Mouse (Mus musculus): ENCODE data around the gene Hba-a1. TPM values are rescaled to one million over a fixed set of nuclear protein-coding genes. Genes with fewer than 3 reads are reported as not detected.
A peak's percentile ranks its signal among the peaks of the same experiment; 100 is the strongest.
"Not testable (repeated sequence)": the region's sequence is repeated elsewhere in the genome, so short reads cannot be mapped to it uniquely, and the experiment has no call there.

Hba-a1 gene
- 4,301 and 5,259 TPM in 2 replicates for polyA plus RNA-seq (2015; fragmentation: Nextera tagmentation; extraction: Ambion mirVana)

- peaks cover 17% of the 10 kb centered on the region for H3K27me3 ChIP-seq
- H3K4me2 ChIP-seq; H3K27ac ChIP-seq; H3K4me3 ChIP-seq (replicated peaks); H3K9ac ChIP-seq; H3K4me1 ChIP-seq; H3K9me3 ChIP-seq (replicated peaks); H3K36me3 ChIP-seq: not testable (repeated sequence)
- peak; percentile 53 for ATAC-seq (replicated peaks; ENCODE audit: low FRiP score)
- WGBS, result 33% methylated on average over 1 of the region's 5 CpGs
Measured at GRCm38 (mm10) chr11:32283091-32283777, at the start of gene Hba-a1. Gene Hba-a1, plus strand, starts transcription at chr11:32283511.

GRCm38 (mm10) chr11:32233895-32234294 is 49.4 kb upstream of the Hba-a1 start:
- Histone ChIP-seq H3K4me3 (replicated peaks) (no peak overlapping the region), H3K27ac (no peak overlapping the region), H3K4me1 (peaks cover 24% of the 10 kb centered on the region), H3K4me2 (no peak overlapping the region), H3K36me3 (peaks cover 82% of the 10 kb centered on the region), H3K27me3 (no peaks in the 10 kb centered on the region), H3K9me3 (replicated peaks) (no peaks in the 10 kb centered on the region), H3K9ac (no peak overlapping the region)
- no peak for ATAC-seq (replicated peaks; ENCODE audit: low FRiP score)
- WGBS, result 90% methylated on average over 3 of the region's 3 CpGs

GRCm38 (mm10) chr11:32234816-32235485 is 48.4 kb upstream of the Hba-a1 start:
- H3K4me2 ChIP-seq, result no peak overlapping the region
- H3K9ac ChIP-seq, result no peak overlapping the region
- no peak for ATAC-seq (replicated peaks; ENCODE audit: low FRiP score)
- H3K9me3 ChIP-seq (replicated peaks), result no peaks in the 10 kb centered on the region
- H3K4me1 ChIP-seq, result peaks cover 24% of the 10 kb centered on the region
- H3K27ac ChIP-seq, result 0 out of 2 replicates have a peak overlapping the region, but pooled peaks have one; percentile 13
- H3K27me3 ChIP-seq, result no peaks in the 10 kb centered on the region
- peaks cover 84% of the 10 kb centered on the region for H3K36me3 ChIP-seq
- H3K4me3 ChIP-seq (replicated peaks), result no peak overlapping the region
- WGBS, result 95% methylated on average over 6 of the region's 6 CpGs

- Histone ChIP-seq H3K36me3 (peaks cover 84% of the 10 kb centered on the region), H3K27ac (0 out of 2 replicates have a peak overlapping the region, but pooled peaks have one; percentile 10), H3K4me1 (peaks cover 24% of the 10 kb centered on the region), H3K4me3 (replicated peaks) (no peak overlapping the region), H3K4me2 (no peak overlapping the region), H3K27me3 (no peaks in the 10 kb centered on the region), H3K9ac (no peak overlapping the region), H3K9me3 (replicated peaks) (no peaks in the 10 kb centered on the region)
- ATAC-seq (replicated peaks; ENCODE audit: low FRiP score), result no peak
- WGBS, result 44% methylated on average over 3 of the region's 3 CpGs
Measured at GRCm38 (mm10) chr11:32235646-32236045, 47.7 kb upstream of the Hba-a1 start.

GRCm38 (mm10) chr11:32236132-32236531 is 47.2 kb upstream of the Hba-a1 start:
- no peak overlapping the region for H3K4me3 ChIP-seq (replicated peaks)
- H3K27me3 ChIP-seq, result no peaks in the 10 kb centered on the region
- ATAC-seq (replicated peaks; ENCODE audit: low FRiP score), result no peak
- no peaks in the 10 kb centered on the region for H3K9me3 ChIP-seq (replicated peaks)
- H3K9ac ChIP-seq, result no peak overlapping the region
- 73% methylated on average over 2 of the region's 2 CpGs for WGBS
- peaks cover 24% of the 10 kb centered on the region for H3K4me1 ChIP-seq
- no peak overlapping the region for H3K27ac ChIP-seq
- H3K36me3 ChIP-seq, result peaks cover 84% of the 10 kb centered on the region
- H3K4me2 ChIP-seq, result no peak overlapping the region

- Histone ChIP-seq H3K9me3 (replicated peaks) (no peaks in the 10 kb centered on the region), H3K4me1 (peaks cover 24% of the 10 kb centered on the region), H3K4me3 (replicated peaks) (no peak overlapping the region), H3K36me3 (peaks cover 84% of the 10 kb centered on the region), H3K9ac (no peak overlapping the region), H3K27me3 (no peaks in the 10 kb centered on the region), H3K27ac (no peak overlapping the region), H3K4me2 (no peak overlapping the region)
- WGBS, result 65% methylated on average over 9 of the region's 9 CpGs
- no peak for ATAC-seq (replicated peaks; ENCODE audit: low FRiP score)
Measured at GRCm38 (mm10) chr11:32236712-32237410, 46.5 kb upstream of the Hba-a1 start.

- no peak for ATAC-seq (replicated peaks; ENCODE audit: low FRiP score)
Measured at GRCm38 (mm10) chr11:32237411-32237795, 45.9 kb upstream of the Hba-a1 start.

GRCm38 (mm10) chr11:32238093-32238860 is 45.0 kb upstream of the Hba-a1 start:
- Histone ChIP-seq H3K4me2 (no peak overlapping the region), H3K9me3 (replicated peaks) (no peaks in the 10 kb centered on the region), H3K9ac (no peak overlapping the region), H3K27ac (no peak overlapping the region), H3K4me1 (peaks cover 32% of the 10 kb centered on the region), H3K36me3 (peaks cover 85% of the 10 kb centered on the region), H3K4me3 (replicated peaks) (no peak overlapping the region), H3K27me3 (no peaks in the 10 kb centered on the region)
- WGBS, result 66% methylated on average over 5 of the region's 5 CpGs
- ATAC-seq (replicated peaks; ENCODE audit: low FRiP score), result 0 out of 2 replicates have a peak, but pooled peaks have one; percentile 35

More at GRCm38 (mm10) chr11:32237411-32237795, 45.9 kb upstream of the Hba-a1 start:
- Histone ChIP-seq H3K4me2 (no peak overlapping the region), H3K9me3 (replicated peaks) (no peaks in the 10 kb centered on the region), H3K4me3 (replicated peaks) (no peak overlapping the region), H3K27me3 (no peaks in the 10 kb centered on the region), H3K36me3 (peaks cover 84% of the 10 kb centered on the region), H3K27ac (no peak overlapping the region), H3K9ac (no peak overlapping the region), H3K4me1 (peaks cover 24% of the 10 kb centered on the region)
- 93% methylated on average over 3 of the region's 3 CpGs for WGBS

GRCm38 (mm10) chr11:32241391-32241790 is 41.9 kb upstream of the Hba-a1 start:
- H3K4me2 ChIP-seq, result no peak overlapping the region
- H3K4me3 ChIP-seq (replicated peaks), result no peak overlapping the region
- H3K9me3 ChIP-seq (replicated peaks), result no peaks in the 10 kb centered on the region
- peaks cover 77% of the 10 kb centered on the region for H3K36me3 ChIP-seq
- ATAC-seq (replicated peaks; ENCODE audit: low FRiP score), result no peak
- H3K4me1 ChIP-seq, result peaks cover 29% of the 10 kb centered on the region
- no peak overlapping the region for H3K27ac ChIP-seq
- no peak overlapping the region for H3K9ac ChIP-seq
- no peaks in the 10 kb centered on the region for H3K27me3 ChIP-seq

- Histone ChIP-seq H3K4me1 (peaks cover 25% of the 10 kb centered on the region), H3K4me2 (no peak overlapping the region), H3K36me3 (peaks cover 79% of the 10 kb centered on the region), H3K9me3 (replicated peaks) (no peaks in the 10 kb centered on the region), H3K4me3 (replicated peaks) (no peak overlapping the region), H3K9ac (no peak overlapping the region), H3K27ac (no peak overlapping the region), H3K27me3 (no peaks in the 10 kb centered on the region)
- WGBS, result 91% methylated on average over 3 of the region's 3 CpGs
- ATAC-seq (replicated peaks; ENCODE audit: low FRiP score), result no peak
Measured at GRCm38 (mm10) chr11:32242209-32242608, 41.1 kb upstream of the Hba-a1 start.

GRCm38 (mm10) chr11:32243205-32243955 is 39.9 kb upstream of the Hba-a1 start:
- 42% methylated on average over 7 of the region's 7 CpGs for WGBS
- Histone ChIP-seq H3K27me3 (no peaks in the 10 kb centered on the region), H3K4me3 (replicated peaks) (no peak overlapping the region), H3K9me3 (replicated peaks) (no peaks in the 10 kb centered on the region), H3K9ac (no peak overlapping the region), H3K4me1 (peaks cover 21% of the 10 kb centered on the region), H3K4me2 (peak overlapping the region; percentile 10), H3K27ac (peak overlapping the region; percentile 83), H3K36me3 (peaks cover 82% of the 10 kb centered on the region)
- ATAC-seq (replicated peaks; ENCODE audit: low FRiP score), result peak; percentile 37; the same call in 1 of the 2 replicates
